Mouse (Mus musculus) myocyte (in vitro differentiated cells): ENCODE results near the gene Hoxc12. TPM values are rescaled to one million over a fixed set of nuclear protein-coding genes. Genes with fewer than 3 reads are reported as not detected.
A peak's percentile ranks its signal among the peaks of the same experiment; 100 is the strongest.

Experiments
- H3K27me3 ChIP-seq: one replicate; pipeline ENCODE4 v1.6.1; 2011; ENCODE audit not compliant: control insufficient read depth, insufficient read depth, insufficient read length
- H3K36me3 ChIP-seq: one replicate; pipeline ENCODE4 v1.6.1; 2011; ENCODE audit not compliant: control insufficient read depth, insufficient read depth
- H3K4me2 ChIP-seq: one replicate; pipeline ENCODE4 v1.6.1; 2011; ENCODE audit warnings: low read depth, control low read depth
- H3K4me3 ChIP-seq: one replicate; pipeline ENCODE4 v1.5.1; 2011; ENCODE audit warnings: mild to moderate bottlenecking, control low read depth, moderate library complexity
- H3K79me2 ChIP-seq: one replicate; pipeline ENCODE4 v1.6.1; 2011; ENCODE audit not compliant: control insufficient read depth, insufficient read depth
- H3ac ChIP-seq: one replicate; pipeline ENCODE4 v1.6.1; 2011; ENCODE audit not compliant: control insufficient read depth, insufficient read length
- CEBPB ChIP-seq: IDR thresholded peaks from 2 replicates; pipeline ENCODE4 v1.6.1; 2011; ENCODE audit warnings: mild to moderate bottlenecking, moderate library complexity; ENCODE audit not compliant: poor library complexity, insufficient read depth, severe bottlenecking
- E2F4 ChIP-seq: IDR thresholded peaks from one replicate; pipeline ENCODE4 v1.6.1; 2011; ENCODE audit warnings: mild to moderate bottlenecking, control low read depth, moderate library complexity; ENCODE audit not compliant: insufficient read depth
- MAX ChIP-seq: IDR thresholded peaks from one replicate; pipeline ENCODE4 v1.6.1; 2011; ENCODE audit warnings: low read depth, mild to moderate bottlenecking, control low read depth
- MYOD1 ChIP-seq, 3 experiments: IDR thresholded peaks; one replicate each; pipeline ENCODE4 v1.6.1; 2011; ENCODE audit warnings: control low read depth in 2 of 3, low read depth in 2 of 3, mild to moderate bottlenecking in 2 of 3, moderate library complexity in 1 of 3; ENCODE audit not compliant: insufficient read length in 2 of 3, control insufficient read depth in 1 of 3
- MYOG ChIP-seq, 3 experiments: IDR thresholded peaks; one replicate each; pipeline ENCODE4 v1.6.1; 2011; ENCODE audit warnings: control low read depth in 2 of 3, low read depth in 2 of 3, mild to moderate bottlenecking in 2 of 3; ENCODE audit not compliant: insufficient read length in 2 of 3, control insufficient read depth in 1 of 3, insufficient read depth in 1 of 3
- POLR2A ChIP-seq: IDR thresholded peaks from one replicate; pipeline ENCODE4 v1.6.1; 2011; ENCODE audit warnings: low read depth, mild to moderate bottlenecking, control low read depth, moderate library complexity; ENCODE audit not compliant: insufficient read length
- POLR2AphosphoS2 ChIP-seq: IDR thresholded peaks from one replicate; pipeline ENCODE4 v1.6.1; 2011; ENCODE audit warnings: low read depth, control low read depth; ENCODE audit not compliant: insufficient read length
- REST ChIP-seq: IDR thresholded peaks from one replicate; pipeline ENCODE4 v1.6.1; 2011; ENCODE audit warnings: mild to moderate bottlenecking, control low read depth, moderate library complexity; ENCODE audit not compliant: insufficient read depth, insufficient read length
- SRF ChIP-seq: IDR thresholded peaks from one replicate; pipeline ENCODE4 v1.6.1; 2011; ENCODE audit warnings: low read depth; ENCODE audit not compliant: control insufficient read depth, insufficient read length
- TCF12 ChIP-seq: IDR thresholded peaks from one replicate; pipeline ENCODE4 v1.6.1; 2011; ENCODE audit warnings: mild to moderate bottlenecking, control low read depth; ENCODE audit not compliant: poor library complexity, insufficient read depth, severe bottlenecking
- TCF3 ChIP-seq: IDR thresholded peaks from one replicate; pipeline ENCODE4 v1.6.1; 2011; ENCODE audit warnings: low read depth, control low read depth; ENCODE audit not compliant: insufficient read length
- USF1 ChIP-seq: IDR thresholded peaks from one replicate; pipeline ENCODE4 v1.6.1; 2011; ENCODE audit warnings: low read depth, mild to moderate bottlenecking, control low read depth, moderate library complexity
- polyA plus RNA-seq: library from polyadenylated mRNA; unstranded; fragments of >200 nt; fragmentation: generic; extraction: Trizol; gene quantifications from one replicate; pipeline ENCODE4 v1.2.1, GENCODE M21; 2012; ENCODE audit warnings: missing spikeins

Hoxc12 gene
- polyA plus RNA-seq, 1 experiment: 5.6 TPM

GRCm38 (mm10) chr15:102975034-102975433 is 38.5 kb downstream of the Hoxc12 start:
- H3K36me3 ChIP-seq: no peaks in the 10 kb centered on the region
- H3K79me2 ChIP-seq: peaks cover 100% of the 10 kb centered on the region
- TF ChIP-seq TCF12: no peak
- TF ChIP-seq MYOD1 (IDR thresholded peaks at IDR 0.05; ENCODE audit: control insufficient read depth in 1 of 3, insufficient read length in 2 of 3, low read depth in 2 of 3): no peak
- no peak for TF ChIP-seq SRF
- no peak for TF ChIP-seq E2F4
- TF ChIP-seq POLR2AphosphoS2: no peak
- TF ChIP-seq POLR2A: no peak
- no peak for TF ChIP-seq MYOG (IDR thresholded peaks at IDR 0.05; ENCODE audit: control insufficient read depth in 1 of 3, insufficient read depth in 1 of 3, insufficient read length in 2 of 3, low read depth in 2 of 3)
- H3K4me2 ChIP-seq: peak overlapping the region; percentile 95
- H3K27me3 ChIP-seq: no peaks in the 10 kb centered on the region
- H3ac ChIP-seq: peak overlapping the region; percentile 64
- peak overlapping the region; percentile 92 for H3K4me3 ChIP-seq

- Histone ChIP-seq H3K27me3 (no peaks in the 10 kb centered on the region), H3ac (peak overlapping the region; percentile 64), H3K4me2 (peak overlapping the region; percentile 95), H3K36me3 (no peaks in the 10 kb centered on the region), H3K79me2 (peaks cover 100% of the 10 kb centered on the region), H3K4me3 (peak overlapping the region; percentile 92)
- TF ChIP-seq POLR2A: peak; percentile 94
- no peak for TF ChIP-seq TCF12
- peak; percentile 2 for TF ChIP-seq REST
- TF ChIP-seq POLR2AphosphoS2: peak; percentile 96
- TF ChIP-seq MAX: no peak
- peak; percentile 1 for TF ChIP-seq E2F4
- peak in 2 of 3 experiments; percentile 1 to 38 for TF ChIP-seq MYOD1 (IDR thresholded peaks at IDR 0.05; ENCODE audit: control insufficient read depth in 1 of 3, insufficient read length in 2 of 3, low read depth in 2 of 3)
- TF ChIP-seq USF1: no peak
- no peak for TF ChIP-seq CEBPB
- no peak for TF ChIP-seq TCF3
- no peak for TF ChIP-seq SRF
- TF ChIP-seq MYOG (IDR thresholded peaks at IDR 0.05; ENCODE audit: control insufficient read depth in 1 of 3, insufficient read depth in 1 of 3, insufficient read length in 2 of 3, low read depth in 2 of 3): peak in 1 of 3 experiments; percentile 33
Observed at GRCm38 (mm10) chr15:102975688-102976111, 39.1 kb downstream of the Hoxc12 start.

- H3K79me2 ChIP-seq: peaks cover 100% of the 10 kb centered on the region
- no peaks in the 10 kb centered on the region for H3K27me3 ChIP-seq
- H3K36me3 ChIP-seq: no peaks in the 10 kb centered on the region
- H3K4me2 ChIP-seq: peak within 1 kb of the TSS; percentile 95
- TF ChIP-seq MYOD1 (IDR thresholded peaks at IDR 0.05; ENCODE audit: control insufficient read depth in 1 of 3, insufficient read length in 2 of 3, low read depth in 2 of 3) (peak in 1 of 3 experiments; percentile 30), POLR2A (peak; percentile 44), POLR2AphosphoS2 (peak; percentile 50), REST (no peak), CEBPB (no peak)
- H3ac ChIP-seq: peak within 1 kb of the TSS; percentile 64
- H3K4me3 ChIP-seq: peak within 1 kb of the TSS; percentile 92
Observed at GRCm38 (mm10) chr15:102976171-102976570, 39.6 kb downstream of the Hoxc12 start, which contains the start of gene Hoxc9. Gene Hoxc9 (plus strand): TSS chr15:102976439.

GRCm38 (mm10) chr15:102976631-102977422 is 40.3 kb downstream of the Hoxc12 start:
- no peaks in the 10 kb centered on the region for H3K27me3 ChIP-seq
- peak overlapping the region; percentile 95 for H3K4me2 ChIP-seq
- peaks cover 99% of the 10 kb centered on the region for H3K79me2 ChIP-seq
- H3ac ChIP-seq: peak overlapping the region; percentile 64
- peak; percentile 71 for TF ChIP-seq POLR2AphosphoS2
- TF ChIP-seq USF1: no peak
- TF ChIP-seq POLR2A: peak; percentile 63
- TF ChIP-seq TCF3: no peak
- peak overlapping the region; percentile 92 for H3K4me3 ChIP-seq
- H3K36me3 ChIP-seq: no peaks in the 10 kb centered on the region

DNA sequence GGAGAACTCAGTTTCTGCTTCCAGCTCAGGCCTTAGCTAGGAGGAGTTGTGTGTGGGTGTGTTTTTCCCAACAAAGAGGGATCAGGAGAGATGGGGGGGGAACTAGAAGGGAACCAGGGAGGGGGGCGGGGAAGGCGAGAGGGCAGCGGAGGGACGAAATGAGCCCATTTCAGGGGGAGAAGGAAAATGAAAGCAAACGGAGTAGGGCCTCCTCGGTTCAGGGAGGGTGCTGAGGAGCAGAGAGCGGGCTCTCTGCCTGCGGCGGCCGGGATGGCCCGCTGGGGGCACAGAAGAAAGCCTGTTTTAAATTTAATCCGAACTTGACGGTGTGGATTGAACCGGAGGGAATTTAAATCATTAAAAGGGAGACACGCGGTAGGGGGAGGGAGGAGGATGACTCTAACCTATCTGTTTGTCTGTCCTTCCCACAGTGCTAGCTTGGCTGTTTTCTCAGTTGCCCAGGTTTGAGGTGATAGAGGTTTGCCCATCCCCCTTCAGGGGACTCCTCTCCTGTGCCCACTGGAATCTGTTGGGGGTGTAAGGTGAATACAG is 40.9 kb downstream of the Hoxc12 start:
- Histone ChIP-seq H3ac (peak overlapping the region; percentile 64), H3K36me3 (no peaks in the 10 kb centered on the region), H3K79me2 (peaks cover 99% of the 10 kb centered on the region), H3K4me3 (peak overlapping the region; percentile 92), H3K27me3 (no peaks in the 10 kb centered on the region), H3K4me2 (peak overlapping the region; percentile 95)
- TF ChIP-seq USF1 (no peak), MAX (no peak), POLR2A (no peak), MYOG (IDR thresholded peaks at IDR 0.05; ENCODE audit: control insufficient read depth in 1 of 3, insufficient read depth in 1 of 3, insufficient read length in 2 of 3, low read depth in 2 of 3) (no peak), CEBPB (no peak), REST (no peak), SRF (no peak), MYOD1 (IDR thresholded peaks at IDR 0.05; ENCODE audit: control insufficient read depth in 1 of 3, insufficient read length in 2 of 3, low read depth in 2 of 3) (no peak)
